Mouse (Mus musculus) liver, adult 2 months (tissue): Measurements from ENCODE around the gene Ctxn1.

Experiments used
- CTCF ChIP-seq: fragments of 200-500 bp; IDR thresholded peaks from 2 replicates; pipeline ENCODE4 v1.5.1; 2011; ENCODE audit warnings: low read depth, low read length, control low read depth
- POLR2A ChIP-seq: fragments of 200-500 bp; IDR thresholded peaks from 2 replicates; pipeline ENCODE4 v1.6.1; 2011; ENCODE audit warnings: low read length, control low read depth; ENCODE audit not compliant: insufficient read depth; ENCODE audit errors: extremely low read depth

DNA sequence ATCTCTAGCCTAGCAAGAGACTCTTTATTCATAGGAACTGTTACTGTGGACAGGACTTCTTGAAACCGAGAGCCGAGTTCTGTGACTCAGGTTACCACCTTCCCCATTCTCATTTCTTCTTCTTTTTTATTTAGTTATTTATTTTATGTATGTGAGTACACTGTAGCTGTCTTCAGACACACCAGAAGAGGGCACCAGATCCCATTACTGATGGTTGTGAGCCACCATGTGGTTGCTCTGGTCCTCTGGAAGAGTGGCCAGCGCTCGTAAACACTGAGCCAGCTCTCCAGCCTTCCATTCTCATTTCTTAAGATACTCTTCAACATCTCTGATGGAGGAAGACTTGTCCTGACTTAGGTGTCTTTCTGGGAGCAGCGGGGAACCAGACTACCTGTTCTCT lies 33.7 kb upstream of the Ctxn1 start:
- peak; percentile 20; the same call in 1 of the 2 replicates for TF ChIP-seq CTCF
- TF ChIP-seq POLR2A: no peak
